Mouse (Mus musculus) hindbrain, postnatal 0 days (tissue): ENCODE measurements at regions not wholly inside any gene's neighbourhood (a gene's known extent, or its start where the extent isn't known, plus 50 kb on each side); places are given as distances from the start of the nearest gene placed in this dataset.

Experiments used
- ATAC-seq: fragments of 200-750 bp; cut with Nextera tagmentation; 2 replicates; pipeline ENCODE4 v1.8.0; 2017; ENCODE audit warnings: mild to moderate bottlenecking, moderate TSS enrichment, moderate library complexity
- DNase-seq: peaks from one replicate; pipeline ENCODE4 v3.0.0-alpha.2; 2015; ENCODE audit warnings: low spot score
- H3K27ac ChIP-seq: fragments of 300-500 bp; sonication (generic); 2 replicates; pipeline ENCODE4 v1.5.1; 2014; ENCODE audit warnings: mild to moderate bottlenecking
- H3K27me3 ChIP-seq: fragments of 300-500 bp; sonication (generic); 2 replicates; pipeline ENCODE4 v1.6.1; 2014; ENCODE audit warnings: low read length, mixed read lengths; ENCODE audit not compliant: insufficient read depth
- H3K36me3 ChIP-seq: fragments of 300-500 bp; sonication (generic); 2 replicates; pipeline ENCODE4 v1.6.1; 2014; ENCODE audit warnings: low read length, mixed read lengths; ENCODE audit not compliant: insufficient read depth
- H3K4me1 ChIP-seq: fragments of 300-500 bp; sonication (generic); 2 replicates; pipeline ENCODE4 v1.6.1; 2014; ENCODE audit warnings: antibody characterized with exemption, low read length, mixed read lengths; ENCODE audit not compliant: insufficient read depth
- H3K4me2 ChIP-seq: fragments of 300-500 bp; sonication (generic); 2 replicates; pipeline ENCODE4 v1.6.1; 2014; ENCODE audit warnings: low read depth, mild to moderate bottlenecking, low read length, moderate library complexity, mixed read lengths
- H3K4me3 ChIP-seq: fragments of 300-500 bp; sonication (generic); 2 replicates; pipeline ENCODE4 v1.5.1; 2014; ENCODE audit warnings: low read length
- H3K9ac ChIP-seq: fragments of 300-500 bp; sonication (generic); replicated peaks from 2 replicates; pipeline ENCODE4 v1.6.1; 2014; ENCODE audit warnings: mild to moderate bottlenecking, low read length, moderate library complexity, mixed read lengths
- H3K9me3 ChIP-seq: fragments of 300-500 bp; sonication (generic); 2 replicates; pipeline ENCODE4 v1.6.1; 2016; ENCODE audit warnings: low read length, mixed read lengths
- CTCF ChIP-seq: IDR thresholded peaks from 2 replicates; pipeline ENCODE4 v1.5.1; 2016; ENCODE audit warnings: antibody characterized with exemption, control low read depth, low read depth
- WGBS: fragments of 180-500 bp; shearing (Covaris S2); extraction: QIAGEN DNeasy Blood & Tissue Kit; methylation state at CpG from one replicate; pipeline ENCODE4 v1.1.7; 2014; 5-methylcytosine and 5-hydroxymethylcytosine counted together

DNA sequence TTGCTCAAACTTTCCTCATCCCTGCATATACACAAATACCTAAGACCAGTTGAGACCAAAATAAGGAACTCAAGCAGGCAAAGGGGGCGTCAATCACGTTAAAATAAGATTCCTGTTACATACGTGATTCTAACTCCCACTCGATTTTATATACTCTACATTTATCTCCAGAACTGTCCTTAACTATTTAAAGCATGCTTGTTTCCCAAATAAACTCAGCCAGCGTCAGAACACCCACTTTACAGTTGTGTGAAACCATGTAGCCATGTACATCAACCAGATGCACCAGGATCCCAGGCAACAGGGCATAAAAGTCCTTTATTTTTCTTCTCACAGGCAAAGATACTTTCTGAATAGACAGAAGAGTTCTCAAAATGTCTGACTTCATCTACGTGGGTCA is 61.5 kb downstream of the Ccna1 start:
- Histone ChIP-seq H3K4me3 (no peak overlapping the region), H3K4me1 (0 out of 2 replicates have a peak, but pooled peaks cover 4% of the 10 kb centered on the region), H3K36me3 (no peaks in the 10 kb centered on the region), H3K27ac (no peak overlapping the region), H3K4me2 (no peak overlapping the region), H3K9ac (no peak overlapping the region), H3K27me3 (no peaks in the 10 kb centered on the region), H3K9me3 (no peaks in the 10 kb centered on the region)
- 87% methylated on average over 6 of the region's 6 CpGs for WGBS
- TF ChIP-seq CTCF: no peak
- DNase-seq (no peak), ATAC-seq (no peak)

DNA sequence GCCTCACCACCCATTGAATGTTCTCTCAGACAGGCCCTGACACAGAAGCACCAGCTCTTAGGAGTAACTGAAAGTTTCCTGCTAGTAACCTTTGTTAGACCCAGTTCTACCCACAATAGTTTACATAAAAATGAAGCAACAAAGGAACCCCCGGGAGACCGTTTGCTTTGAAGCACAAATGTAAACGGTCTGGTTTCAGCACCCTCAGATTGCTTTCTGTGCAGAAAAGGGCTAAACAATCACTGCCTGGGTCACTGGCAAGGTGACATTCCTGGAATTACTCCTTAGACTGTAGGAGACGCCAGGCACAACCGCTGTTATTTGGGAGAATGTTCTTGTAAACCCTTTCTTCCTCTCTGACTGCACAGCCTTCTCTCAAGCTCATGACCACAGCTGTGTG is 65.2 kb downstream of the Ccna1 start:
- no peak overlapping the region for H3K9ac ChIP-seq
- no peaks in the 10 kb centered on the region for H3K9me3 ChIP-seq
- H3K4me2 ChIP-seq: 0 out of 2 replicates have a peak overlapping the region, but pooled peaks have one; percentile 13
- no peak for TF ChIP-seq CTCF
- no peak overlapping the region for H3K27ac ChIP-seq
- no peak for DNase-seq
- H3K27me3 ChIP-seq: no peaks in the 10 kb centered on the region
- no peaks in the 10 kb centered on the region for H3K36me3 ChIP-seq
- H3K4me1 ChIP-seq: 0 out of 2 replicates have a peak, but pooled peaks cover 4% of the 10 kb centered on the region
- no peak overlapping the region for H3K4me3 ChIP-seq
- ATAC-seq: no peak
- WGBS: 16% methylated on average over 5 of the region's 5 CpGs

- no peaks in the 10 kb centered on the region for H3K9me3 ChIP-seq
- H3K4me1 ChIP-seq: 0 out of 2 replicates have a peak, but pooled peaks cover 4% of the 10 kb centered on the region
- H3K4me2 ChIP-seq: 0 out of 2 replicates have a peak overlapping the region, but pooled peaks have one; percentile 13
- no peak overlapping the region for H3K4me3 ChIP-seq
- H3K27me3 ChIP-seq: no peaks in the 10 kb centered on the region
- WGBS: 21% methylated on average over 8 of the region's 8 CpGs
- no peak overlapping the region for H3K9ac ChIP-seq
- TF ChIP-seq CTCF: no peak
- DNase-seq (peak; percentile 83), ATAC-seq (peak; percentile 88)
- no peak overlapping the region for H3K27ac ChIP-seq
- no peaks in the 10 kb centered on the region for H3K36me3 ChIP-seq
Observed at GRCm38 (mm10) chr3:54989358-54989757, 65.9 kb downstream of the Ccna1 start.

- Histone ChIP-seq H3K27ac (no peak overlapping the region), H3K27me3 (no peaks in the 10 kb centered on the region), H3K9ac (no peak overlapping the region), H3K4me2 (no peak overlapping the region), H3K4me1 (no peaks in the 10 kb centered on the region), H3K36me3 (no peaks in the 10 kb centered on the region), H3K9me3 (no peaks in the 10 kb centered on the region), H3K4me3 (no peak overlapping the region)
- no peak for TF ChIP-seq CTCF
- WGBS: 49% methylated on average over 2 of the region's 2 CpGs
- DNase-seq: no peak
- no peak for ATAC-seq
Observed at GRCm38 (mm10) chr3:54981488-54981887, 65.8 kb upstream of the Sertm1 start.

GRCm38 (mm10) chr3:54980312-54980711 is 64.6 kb upstream of the Sertm1 start:
- no peaks in the 10 kb centered on the region for H3K27me3 ChIP-seq
- no peak for TF ChIP-seq CTCF
- H3K4me1 ChIP-seq: no peaks in the 10 kb centered on the region
- no peak overlapping the region for H3K4me2 ChIP-seq
- H3K4me3 ChIP-seq: no peak overlapping the region
- WGBS: 42% methylated on average over 2 of the region's 2 CpGs
- no peaks in the 10 kb centered on the region for H3K9me3 ChIP-seq
- no peak overlapping the region for H3K27ac ChIP-seq
- DNase-seq (peak; percentile 53), ATAC-seq (peak; percentile 72; the same call in 1 of the 2 replicates)
- no peaks in the 10 kb centered on the region for H3K36me3 ChIP-seq
- no peak overlapping the region for H3K9ac ChIP-seq

GRCm38 (mm10) chr3:54965512-54965911 is 49.8 kb upstream of the Sertm1 start:
- 28% methylated on average over 6 of the region's 6 CpGs for WGBS
- DNase-seq: peak; percentile 9
- H3K27ac ChIP-seq: no peak overlapping the region

More at GRCm38 (mm10) chr3:54965512-54965911, 49.8 kb upstream of the Sertm1 start:
- Histone ChIP-seq H3K36me3 (no peaks in the 10 kb centered on the region), H3K4me3 (no peak overlapping the region), H3K9me3 (no peaks in the 10 kb centered on the region), H3K9ac (no peak overlapping the region), H3K27me3 (no peaks in the 10 kb centered on the region), H3K4me1 (no peaks in the 10 kb centered on the region), H3K4me2 (no peak overlapping the region)
- no peak for TF ChIP-seq CTCF
- ATAC-seq: no peak
